Comparison of ENCODE assay signal across 29 mouse cellular contexts in the genomic region with DNA sequence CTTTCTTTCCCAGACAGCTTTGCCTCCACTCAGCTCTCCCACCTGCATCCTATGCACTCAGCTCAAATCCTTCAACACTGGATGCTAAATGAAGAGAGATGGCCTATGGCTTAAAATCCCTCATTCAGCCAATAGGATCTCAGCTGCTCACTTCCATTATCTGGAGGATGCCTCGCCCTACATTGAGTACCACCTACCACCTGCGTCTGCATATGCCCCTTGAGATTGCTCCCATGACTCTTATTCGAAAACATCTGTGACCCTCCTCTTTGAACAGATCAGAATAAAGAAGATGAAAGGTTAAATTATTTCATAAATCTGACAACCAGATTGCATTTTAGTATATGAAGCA.
DNase-seq lines count a peak whose midpoint lies in the region; ATAC-seq and TF ChIP-seq lines count a peak whose summit lies in the region.
"Had no signal": no experiment of that assay in that cellular context is flagged by ENCODE, and none has a peak within 500 bp of the region (broad histone marks: within the 10 kb centered on the region; RNA-seq: fewer than 3 reads in every experiment).

No protein-coding gene starts in this region.

- H3K9me3 ChIP-seq in forebrain, embryonic 15.5 days: no peaks in the 10 kb centered on the region
- no peaks in the 10 kb centered on the region for H3K9me3 ChIP-seq in forebrain, postnatal 0 days (ENCODE audit: low read length)
- H3K9me3 ChIP-seq in midbrain, embryonic 13.5 days: no peaks in the 10 kb centered on the region
- no peaks in the 10 kb centered on the region for H3K9me3 ChIP-seq in midbrain, embryonic 11.5 days (ENCODE audit: control insufficient read depth, low read length)
- H3K9me3 ChIP-seq in embryonic facial prominence, embryonic 15.5 days (replicated peaks): no peaks in the 10 kb centered on the region
- H3K9me3 ChIP-seq in hindbrain, postnatal 0 days (ENCODE audit: low read length): no peaks in the 10 kb centered on the region
- H3K9me3 ChIP-seq: heart, embryonic 12.5 days; intestine, embryonic 15.5 days; limb, embryonic 15.5 days; liver, embryonic 13.5 days; megakaryocyte, embryonic 14.5 days had no signal

- no peaks in the 10 kb centered on the region for H3K36me3 ChIP-seq in forebrain, embryonic 15.5 days
- no peaks in the 10 kb centered on the region for H3K36me3 ChIP-seq in forebrain, postnatal 0 days (ENCODE audit: insufficient read depth)
- no peaks in the 10 kb centered on the region for H3K36me3 ChIP-seq in midbrain, embryonic 13.5 days
- no peaks in the 10 kb centered on the region for H3K36me3 ChIP-seq in midbrain, embryonic 11.5 days (ENCODE audit: control insufficient read depth, insufficient read depth, low read length)
- H3K36me3 ChIP-seq in embryonic facial prominence, embryonic 15.5 days: no peaks in the 10 kb centered on the region
- H3K36me3 ChIP-seq in hindbrain, postnatal 0 days (ENCODE audit: insufficient read depth, low read length): no peaks in the 10 kb centered on the region
- H3K36me3 ChIP-seq: heart, embryonic 12.5 days; intestine, embryonic 15.5 days; limb, embryonic 15.5 days; liver, embryonic 13.5 days had no signal

- ATAC-seq in forebrain, embryonic 15.5 days (replicated peaks): 0 out of 2 replicates have a peak, but pooled peaks have one; percentile 23
- no peak for ATAC-seq in forebrain, postnatal 0 days
- peak; percentile 56; the same call in 1 of the 2 replicates for ATAC-seq in midbrain, embryonic 13.5 days
- ATAC-seq in midbrain, embryonic 11.5 days (ENCODE audit: low FRiP score): no peak
- ATAC-seq in embryonic facial prominence, embryonic 15.5 days (ENCODE audit: insufficient number of reproducible peaks, low FRiP score, low TSS enrichment, low read depth): 0 out of 2 replicates have a peak, but pooled peaks have one; percentile 34
- ATAC-seq in hindbrain, postnatal 0 days: peak; percentile 45; the same call in 1 of the 2 replicates
- ATAC-seq: intestine, embryonic 15.5 days; lung, postnatal 0 days had no signal

- no peak overlapping the region for H3K4me2 ChIP-seq in forebrain, embryonic 15.5 days (replicated peaks)
- H3K4me2 ChIP-seq in forebrain, postnatal 0 days (ENCODE audit: low read depth): no peak overlapping the region
- H3K4me2 ChIP-seq in midbrain, embryonic 13.5 days (replicated peaks): no peak overlapping the region
- no peak overlapping the region for H3K4me2 ChIP-seq in midbrain, embryonic 11.5 days
- H3K4me2 ChIP-seq in embryonic facial prominence, embryonic 15.5 days (replicated peaks): no peak overlapping the region
- no peak overlapping the region for H3K4me2 ChIP-seq in hindbrain, postnatal 0 days (ENCODE audit: low read depth, low read length)
- H3K4me2 ChIP-seq: heart, embryonic 12.5 days; intestine, embryonic 15.5 days; limb, embryonic 15.5 days; liver, embryonic 13.5 days had no signal

- H3K4me3 ChIP-seq in forebrain, embryonic 15.5 days: no peak overlapping the region
- H3K4me3 ChIP-seq in forebrain, postnatal 0 days (ENCODE audit: low read depth, low read length): no peak overlapping the region
- no peak overlapping the region for H3K4me3 ChIP-seq in midbrain, embryonic 13.5 days (replicated peaks)
- no peak overlapping the region for H3K4me3 ChIP-seq in midbrain, embryonic 11.5 days (ENCODE audit: low read depth, low read length)
- no peak overlapping the region for H3K4me3 ChIP-seq in embryonic facial prominence, embryonic 15.5 days (replicated peaks)
- no peak overlapping the region for H3K4me3 ChIP-seq in hindbrain, postnatal 0 days (ENCODE audit: low read length)
- H3K4me3 ChIP-seq: heart, adult 2 months; heart, embryonic 12.5 days; intestine, embryonic 15.5 days; layer of hippocampus, adult 2 months; left cerebral cortex, adult 2 months; limb, embryonic 15.5 days; liver, embryonic 13.5 days; megakaryocyte, embryonic 14.5 days had no signal

- H3K4me1 ChIP-seq in forebrain, embryonic 15.5 days: 0 out of 2 replicates have a peak, but pooled peaks cover 5% of the 10 kb centered on the region
- H3K4me1 ChIP-seq in forebrain, postnatal 0 days (ENCODE audit: insufficient read depth): no peaks in the 10 kb centered on the region
- no peaks in the 10 kb centered on the region for H3K4me1 ChIP-seq in midbrain, embryonic 13.5 days (replicated peaks)
- no peaks in the 10 kb centered on the region for H3K4me1 ChIP-seq in midbrain, embryonic 11.5 days (ENCODE audit: control insufficient read depth, insufficient read depth, low read length)
- no peaks in the 10 kb centered on the region for H3K4me1 ChIP-seq in embryonic facial prominence, embryonic 15.5 days
- H3K4me1 ChIP-seq in hindbrain, postnatal 0 days (ENCODE audit: insufficient read depth, low read length): no peaks in the 10 kb centered on the region; the same call in 1 of the 2 replicates
- H3K4me1 ChIP-seq: heart, embryonic 12.5 days; intestine, embryonic 15.5 days; limb, embryonic 15.5 days; liver, embryonic 13.5 days; megakaryocyte, embryonic 14.5 days had no signal

- DNase-seq in forebrain, postnatal 0 days: no peak
- DNase-seq in midbrain, embryonic 11.5 days (ENCODE audit: low spot score, missing footprints): no peak
- no peak for DNase-seq in hindbrain, postnatal 0 days (ENCODE audit: low spot score)
- DNase-seq in MN1 (ENCODE audit: low spot score): no peak
- no peak for DNase-seq in thymus, postnatal 4 days
- DNase-seq: adrenal gland, adult 8-10 months; B cell, adult 2 months; cerebellum, adult 2 months; cerebellum, postnatal 14 days; heart, adult 2 months; kidney, adult 2 months; kidney, postnatal 36 days; liver, embryonic 13.5 days; lung, adult 18-20 months; lung, postnatal 4 days; right cerebral cortex, adult 18-20 months; spleen, adult 18-20 months; thymus, adult 2 months had no signal

- 84% methylated on average over 3 of the region's 3 CpGs for WGBS in forebrain, embryonic 15.5 days
- WGBS in forebrain, postnatal 0 days: 85% methylated on average over 3 of the region's 3 CpGs
- 71% methylated on average over 3 of the region's 3 CpGs for WGBS in midbrain, embryonic 13.5 days
- 83% methylated on average over 3 of the region's 3 CpGs for WGBS in midbrain, embryonic 11.5 days
- 69% methylated on average over 3 of the region's 3 CpGs for WGBS in embryonic facial prominence, embryonic 15.5 days
- WGBS in hindbrain, postnatal 0 days: 80% methylated on average over 3 of the region's 3 CpGs

- no peaks in the 10 kb centered on the region for H3K27me3 ChIP-seq in forebrain, embryonic 15.5 days
- no peaks in the 10 kb centered on the region for H3K27me3 ChIP-seq in forebrain, postnatal 0 days (ENCODE audit: insufficient read depth, low read length)
- no peaks in the 10 kb centered on the region for H3K27me3 ChIP-seq in midbrain, embryonic 13.5 days
- H3K27me3 ChIP-seq in midbrain, embryonic 11.5 days (ENCODE audit: control insufficient read depth, insufficient read depth, low read length): no peaks in the 10 kb centered on the region
- no peaks in the 10 kb centered on the region for H3K27me3 ChIP-seq in embryonic facial prominence, embryonic 15.5 days
- no peaks in the 10 kb centered on the region for H3K27me3 ChIP-seq in hindbrain, postnatal 0 days (ENCODE audit: insufficient read depth, low read length)
- H3K27me3 ChIP-seq: heart, embryonic 12.5 days; intestine, embryonic 15.5 days; limb, embryonic 15.5 days; liver, embryonic 13.5 days; megakaryocyte, embryonic 14.5 days had no signal

- H3K9ac ChIP-seq in forebrain, embryonic 15.5 days (replicated peaks): no peak overlapping the region
- H3K9ac ChIP-seq in forebrain, postnatal 0 days: no peak overlapping the region
- H3K9ac ChIP-seq in midbrain, embryonic 13.5 days (replicated peaks): no peak overlapping the region
- no peak overlapping the region for H3K9ac ChIP-seq in midbrain, embryonic 11.5 days (ENCODE audit: low read length)
- no peak overlapping the region for H3K9ac ChIP-seq in embryonic facial prominence, embryonic 15.5 days
- H3K9ac ChIP-seq in hindbrain, postnatal 0 days (replicated peaks; ENCODE audit: low read length): no peak overlapping the region
- H3K9ac ChIP-seq: heart, embryonic 12.5 days; intestine, embryonic 15.5 days; limb, embryonic 15.5 days; liver, embryonic 13.5 days had no signal

- H3K27ac ChIP-seq in forebrain, embryonic 15.5 days (replicated peaks): no peak overlapping the region
- H3K27ac ChIP-seq in forebrain, postnatal 0 days (ENCODE audit: low read depth, low read length): no peak overlapping the region
- no peak overlapping the region for H3K27ac ChIP-seq in midbrain, embryonic 13.5 days
- H3K27ac ChIP-seq in midbrain, embryonic 11.5 days (ENCODE audit: low read depth, low read length): no peak overlapping the region
- H3K27ac ChIP-seq in embryonic facial prominence, embryonic 15.5 days (replicated peaks): no peak overlapping the region
- H3K27ac ChIP-seq in hindbrain, postnatal 0 days: peak overlapping the region; percentile 7; the same call in 1 of the 2 replicates
- H3K27ac ChIP-seq: heart, adult 2 months; intestine, embryonic 15.5 days; layer of hippocampus, adult 2 months; left cerebral cortex, adult 2 months; limb, embryonic 15.5 days; liver, embryonic 13.5 days; stomach, postnatal 0 days had no signal

- no peak for TF ChIP-seq CTCF in forebrain, postnatal 0 days (IDR thresholded peaks at IDR 0.05; ENCODE audit: low read depth)
- no peak for TF ChIP-seq CTCF in hindbrain, postnatal 0 days (IDR thresholded peaks at IDR 0.05; ENCODE audit: low read depth)

Comparison
In these comparisons a context has a peak if more than half of its experiments do, and no peak if none do; other contexts are left out.
1. ATAC-seq: peak in forebrain, embryonic 15.5 days (single experiment), midbrain, embryonic 13.5 days (single experiment), embryonic facial prominence, embryonic 15.5 days (single experiment) and hindbrain, postnatal 0 days (single experiment); none in forebrain, postnatal 0 days (single experiment) and midbrain, embryonic 11.5 days (single experiment).